Mouse (Mus musculus) cerebellum, adult 11-12 months (tissue): ENCODE measurements at regions not wholly inside any gene's neighbourhood (a gene's known extent, or its start where the extent isn't known, plus 50 kb on each side); places are given as distances from the start of the nearest gene placed in this dataset.
"Not testable (repeated sequence)": the region's sequence is repeated elsewhere in the genome, so short reads cannot be mapped to it uniquely, and the experiment has no call there.

Experiments
- DNase-seq: peaks from one replicate; pipeline ENCODE4 v3.0.0; 2022

- no peak for DNase-seq
Observed at GRCm38 (mm10) chr1:140018756-140019155, 160.3 kb upstream of the Cfhr2 start.

- peak; percentile 14 for DNase-seq
Observed at GRCm38 (mm10) chr1:139986036-139986435, 127.5 kb upstream of the Cfhr2 start.

- no peak for DNase-seq
Observed at GRCm38 (mm10) chr1:139951821-139952220, 93.3 kb upstream of the Cfhr2 start.

GRCm38 (mm10) chr1:139929321-139929720 lies 70.8 kb upstream of the Cfhr2 start:
- DNase-seq = not testable (repeated sequence)
